Mouse (Mus musculus): ENCODE measurements around the gene Pnck.
A peak's percentile ranks its signal among the peaks of the same experiment; 100 is the strongest.

DNA sequence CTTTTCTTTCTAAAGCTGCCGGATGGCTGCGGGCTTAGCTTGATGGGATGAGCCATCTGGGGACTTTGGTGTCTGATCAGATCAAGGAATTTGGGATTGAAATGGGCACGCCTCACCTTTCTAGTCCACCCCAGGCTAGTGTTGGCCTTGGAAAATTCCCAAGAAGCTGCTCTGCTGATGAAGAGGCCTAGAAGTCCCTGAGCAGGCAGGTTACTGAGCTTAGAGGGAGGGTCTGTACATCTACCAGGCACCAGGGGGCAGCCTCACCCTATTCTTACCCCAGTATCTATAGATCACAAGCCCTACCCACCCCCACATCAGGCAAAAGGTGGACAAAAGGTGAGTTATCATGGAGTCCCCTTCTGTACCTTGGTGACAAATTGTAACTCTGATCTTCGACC, 12.1 kb upstream of the Pnck start:
- TF ChIP-seq CTCF (IDR thresholded peaks at IDR 0.05; ENCODE audit: low read depth) (peak; percentile 60), EP300 (IDR thresholded peaks at IDR 0.05; ENCODE audit: low read depth) (no peak)

Measured in liver, embryonic 14.5 days (tissue).